Mouse (Mus musculus): Measurements from ENCODE around the gene Pdk4.

Pdk4 gene

DNA sequence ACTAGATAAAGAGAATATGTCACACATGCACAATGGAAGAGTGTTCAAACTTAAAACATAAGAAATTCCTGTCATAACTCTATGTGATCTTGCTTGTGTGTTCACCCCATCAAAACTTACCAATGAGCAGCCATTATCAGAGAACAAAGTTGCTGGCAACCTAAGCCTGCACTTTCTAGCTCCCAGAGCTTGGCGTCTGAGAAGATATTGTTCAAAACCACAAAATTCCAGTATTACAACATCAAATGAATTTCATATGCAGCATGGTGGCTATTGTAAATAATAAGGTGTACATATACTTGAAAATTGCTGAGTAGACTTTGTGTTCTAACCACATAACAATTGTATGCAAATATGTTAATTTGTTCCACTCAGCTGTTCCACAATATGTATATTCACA, 6.7 kb upstream of the Pdk4 start:
- H3K36me3 ChIP-seq (ENCODE audit: insufficient read depth, low read length): no peaks in the 10 kb centered on the region
- peaks cover 17% of the 10 kb centered on the region for H3K9me3 ChIP-seq (ENCODE audit: low read length)
- no peaks in the 10 kb centered on the region for H3K27me3 ChIP-seq (ENCODE audit: insufficient read depth, low read length)
- no peak for TF ChIP-seq POU5F1 (IDR thresholded peaks at IDR 0.05; ENCODE audit: borderline replicate concordance, low read length)
- no peak overlapping the region for H3K4me3 ChIP-seq (replicated peaks; ENCODE audit: low read length)
- no peaks in the 10 kb centered on the region for H3K4me1 ChIP-seq (replicated peaks; ENCODE audit: low read depth, low read length)

DNA sequence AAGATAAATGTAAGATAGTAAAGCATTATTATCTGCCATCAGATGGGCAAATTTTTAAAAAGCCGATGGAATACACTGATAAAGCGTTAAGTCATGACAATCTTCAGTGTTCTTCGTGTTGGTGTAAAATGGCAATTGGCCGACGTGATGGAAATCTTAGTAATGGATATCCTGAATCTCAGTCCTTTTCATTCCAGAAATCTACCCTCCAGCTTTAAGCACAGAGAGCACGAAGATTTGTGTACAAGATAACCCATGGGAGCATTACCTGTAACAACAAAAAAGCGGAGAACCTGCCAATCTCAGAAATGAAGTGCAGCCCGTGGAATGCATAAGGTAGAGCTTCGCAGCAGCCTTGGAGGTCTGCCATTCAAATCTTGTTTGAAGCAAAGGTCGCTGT, 5.4 kb upstream of the Pdk4 start:
- TF ChIP-seq CTCF (conservative IDR thresholded peaks at IDR 0.05; ENCODE audit: low read length) (no peak), POU5F1 (IDR thresholded peaks at IDR 0.05; ENCODE audit: borderline replicate concordance, low read length) (no peak), NANOG (IDR thresholded peaks at IDR 0.05; ENCODE audit: borderline replicate concordance, low read length) (no peak)
- Histone ChIP-seq H3K36me3 (ENCODE audit: insufficient read depth, low read length) (no peaks in the 10 kb centered on the region), H3K4me3 (replicated peaks; ENCODE audit: low read length) (no peak overlapping the region), H3K27me3 (ENCODE audit: insufficient read depth, low read length) (no peaks in the 10 kb centered on the region), H3K9me3 (ENCODE audit: low read length) (peaks cover 17% of the 10 kb centered on the region), H3K4me1 (replicated peaks; ENCODE audit: low read depth, low read length) (peaks cover 10% of the 10 kb centered on the region)

DNA sequence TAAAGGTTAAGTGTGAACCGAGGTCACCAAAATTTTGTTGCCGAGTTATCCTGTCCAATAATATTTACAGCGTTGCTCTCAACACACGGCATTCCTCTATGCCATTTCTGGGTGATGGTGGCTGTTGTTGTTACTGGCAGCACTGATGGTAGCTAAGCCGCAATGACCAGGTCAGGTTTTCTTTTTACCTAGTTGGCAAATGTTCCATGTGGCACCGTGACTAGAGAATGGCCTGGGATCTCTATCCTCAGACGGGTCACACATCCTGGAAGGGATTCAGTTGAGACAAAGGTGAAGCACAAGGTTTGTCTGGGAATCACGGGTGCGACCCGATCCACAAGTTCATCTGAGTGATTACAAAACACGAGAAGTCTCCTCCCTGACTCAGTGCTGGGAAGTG, 2.6 kb upstream of the Pdk4 start:
- H3K4me1 ChIP-seq (replicated peaks; ENCODE audit: low read depth, low read length): peaks cover 27% of the 10 kb centered on the region
- no peaks in the 10 kb centered on the region for H3K27me3 ChIP-seq (ENCODE audit: insufficient read depth, low read length)
- no peaks in the 10 kb centered on the region for H3K36me3 ChIP-seq (ENCODE audit: insufficient read depth, low read length)
- peaks cover 7% of the 10 kb centered on the region for H3K9me3 ChIP-seq (ENCODE audit: low read length)
- TF ChIP-seq NANOG (IDR thresholded peaks at IDR 0.05; ENCODE audit: borderline replicate concordance, low read length) (no peak), CTCF (conservative IDR thresholded peaks at IDR 0.05; ENCODE audit: low read length) (no peak), POU5F1 (IDR thresholded peaks at IDR 0.05; ENCODE audit: borderline replicate concordance, low read length) (no peak)
- no peak overlapping the region for H3K4me3 ChIP-seq (replicated peaks; ENCODE audit: low read length)

DNA sequence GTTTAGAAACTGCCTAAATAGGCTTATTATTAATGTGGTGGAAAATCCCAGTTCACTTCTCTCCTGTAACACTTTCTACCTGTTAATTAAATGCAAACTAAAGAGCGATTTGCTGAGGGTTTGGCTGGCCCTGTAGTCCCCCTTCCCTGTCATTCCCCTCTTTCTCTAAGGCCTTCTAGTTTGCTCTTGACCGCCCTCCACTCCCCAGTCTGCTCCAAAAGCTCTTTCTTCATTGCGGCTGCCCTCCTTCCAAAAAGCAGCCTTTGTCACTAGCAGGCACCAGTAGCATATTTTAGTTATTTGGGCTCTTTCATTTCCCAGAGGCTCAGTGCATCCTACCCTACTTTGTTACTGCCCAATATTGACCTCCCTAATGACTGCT, 736 bp upstream of the Pdk4 start:
- H3K4me3 ChIP-seq (replicated peaks; ENCODE audit: low read length): peak overlapping the region; percentile 45; the same call in 1 of the 2 replicates
- peaks cover 28% of the 10 kb centered on the region for H3K4me1 ChIP-seq (replicated peaks; ENCODE audit: low read depth, low read length)
- no peak for TF ChIP-seq POU5F1 (IDR thresholded peaks at IDR 0.05; ENCODE audit: borderline replicate concordance, low read length)
- no peaks in the 10 kb centered on the region for H3K27me3 ChIP-seq (ENCODE audit: insufficient read depth, low read length)
- H3K36me3 ChIP-seq (ENCODE audit: insufficient read depth, low read length): peaks cover 16% of the 10 kb centered on the region
- H3K9me3 ChIP-seq (ENCODE audit: low read length): peaks cover 7% of the 10 kb centered on the region

DNA sequence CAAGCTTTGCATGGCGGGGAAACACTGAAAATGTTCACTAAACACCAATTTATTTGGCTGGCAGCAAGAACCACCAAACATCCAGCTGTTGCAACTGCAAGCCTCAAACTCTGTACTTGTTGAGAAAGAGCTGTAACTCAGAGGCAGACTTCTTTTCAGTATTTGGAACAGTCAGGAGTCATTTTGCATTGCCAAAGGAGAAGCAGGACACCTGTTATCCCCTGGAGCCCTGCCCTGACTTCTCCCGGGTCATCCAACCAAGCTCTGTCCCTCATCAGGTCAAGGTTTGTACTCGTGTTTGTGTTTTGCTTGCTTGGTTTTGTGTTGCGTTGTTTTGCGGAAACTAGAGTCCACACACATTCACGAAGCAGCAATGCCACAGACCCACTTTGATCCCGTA, 11.1 kb downstream of the Pdk4 start:
- peaks cover 68% of the 10 kb centered on the region for H3K36me3 ChIP-seq (ENCODE audit: insufficient read depth, low read length)
- peaks cover 45% of the 10 kb centered on the region for H3K4me1 ChIP-seq (replicated peaks; ENCODE audit: low read depth, low read length)
- TF ChIP-seq NANOG (IDR thresholded peaks at IDR 0.05; ENCODE audit: borderline replicate concordance, low read length) (no peak), POU5F1 (IDR thresholded peaks at IDR 0.05; ENCODE audit: borderline replicate concordance, low read length) (no peak), CTCF (conservative IDR thresholded peaks at IDR 0.05; ENCODE audit: low read length) (no peak)
- peaks cover 16% of the 10 kb centered on the region for H3K9me3 ChIP-seq (ENCODE audit: low read length)
- H3K4me3 ChIP-seq (replicated peaks; ENCODE audit: low read length): no peak overlapping the region
- H3K27me3 ChIP-seq (ENCODE audit: insufficient read depth, low read length): no peaks in the 10 kb centered on the region

DNA sequence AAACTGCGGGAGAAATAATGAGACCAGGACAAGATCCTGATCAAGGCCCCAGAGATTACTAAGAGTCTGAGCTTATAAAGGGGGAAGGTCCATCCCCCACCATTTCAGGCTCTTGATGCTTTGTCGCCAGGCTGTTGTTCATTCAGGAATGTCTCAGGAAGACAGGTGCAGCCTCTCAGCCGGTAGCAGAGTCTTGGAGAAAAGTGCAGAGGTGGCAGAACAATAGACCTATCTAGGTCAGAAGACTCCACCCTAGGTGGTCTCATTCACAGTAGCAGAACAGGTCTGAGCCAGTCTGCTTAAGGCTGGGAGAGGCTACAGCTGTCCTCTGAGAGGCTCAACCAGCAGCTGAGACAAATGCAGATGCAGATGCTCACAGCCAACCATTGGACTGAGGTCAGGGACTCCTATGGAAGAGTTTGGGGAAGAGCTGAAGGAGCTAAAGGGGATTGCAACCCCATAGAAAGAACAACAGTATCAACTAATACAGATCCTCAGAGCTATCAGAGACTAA, 13.8 kb downstream of the Pdk4 start:
- Histone ChIP-seq H3K27me3 (ENCODE audit: insufficient read depth, low read length) (no peaks in the 10 kb centered on the region), H3K9me3 (ENCODE audit: low read length) (peaks cover 22% of the 10 kb centered on the region), H3K4me3 (replicated peaks; ENCODE audit: low read length) (0 out of 2 replicates have a peak overlapping the region, but pooled peaks have one; percentile 0), H3K4me1 (replicated peaks; ENCODE audit: low read depth, low read length) (peaks cover 45% of the 10 kb centered on the region), H3K36me3 (ENCODE audit: insufficient read depth, low read length) (peaks cover 44% of the 10 kb centered on the region)
- TF ChIP-seq NANOG (IDR thresholded peaks at IDR 0.05; ENCODE audit: borderline replicate concordance, low read length): peak; percentile 72; the same call in 1 of the 2 replicates
- no peak for TF ChIP-seq POU5F1 (IDR thresholded peaks at IDR 0.05; ENCODE audit: borderline replicate concordance, low read length)
- no peak for TF ChIP-seq CTCF (conservative IDR thresholded peaks at IDR 0.05; ENCODE audit: low read length)

DNA sequence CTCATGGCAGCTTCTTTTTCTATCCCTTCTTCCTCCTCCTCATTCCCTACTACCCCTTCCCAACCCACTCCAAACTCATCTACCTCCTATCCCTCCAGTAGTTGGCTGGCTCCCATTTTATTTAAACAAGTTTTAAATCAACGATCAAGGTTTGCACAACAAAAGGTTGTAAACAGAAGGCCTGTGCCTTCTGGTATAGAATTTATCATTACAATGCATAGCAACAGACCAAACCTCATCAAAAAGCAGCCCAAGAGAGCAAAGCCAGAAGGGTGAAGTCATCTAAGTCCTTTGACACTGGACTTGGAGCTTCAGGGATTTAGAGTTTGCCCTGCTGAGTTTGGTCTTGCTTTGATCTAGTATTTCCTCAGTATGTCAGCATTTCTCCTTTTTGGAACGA, 15.0 kb downstream of the Pdk4 start:
- peaks cover 26% of the 10 kb centered on the region for H3K9me3 ChIP-seq (ENCODE audit: low read length)
- H3K27me3 ChIP-seq (ENCODE audit: insufficient read depth, low read length): no peaks in the 10 kb centered on the region
- H3K36me3 ChIP-seq (ENCODE audit: insufficient read depth, low read length): peaks cover 32% of the 10 kb centered on the region
- no peak for TF ChIP-seq POU5F1 (IDR thresholded peaks at IDR 0.05; ENCODE audit: borderline replicate concordance, low read length)
- no peak for TF ChIP-seq NANOG (IDR thresholded peaks at IDR 0.05; ENCODE audit: borderline replicate concordance, low read length)
- TF ChIP-seq CTCF (conservative IDR thresholded peaks at IDR 0.05; ENCODE audit: low read length): no peak
- H3K4me3 ChIP-seq (replicated peaks; ENCODE audit: low read length): no peak overlapping the region
- peaks cover 39% of the 10 kb centered on the region for H3K4me1 ChIP-seq (replicated peaks; ENCODE audit: low read depth, low read length)

DNA sequence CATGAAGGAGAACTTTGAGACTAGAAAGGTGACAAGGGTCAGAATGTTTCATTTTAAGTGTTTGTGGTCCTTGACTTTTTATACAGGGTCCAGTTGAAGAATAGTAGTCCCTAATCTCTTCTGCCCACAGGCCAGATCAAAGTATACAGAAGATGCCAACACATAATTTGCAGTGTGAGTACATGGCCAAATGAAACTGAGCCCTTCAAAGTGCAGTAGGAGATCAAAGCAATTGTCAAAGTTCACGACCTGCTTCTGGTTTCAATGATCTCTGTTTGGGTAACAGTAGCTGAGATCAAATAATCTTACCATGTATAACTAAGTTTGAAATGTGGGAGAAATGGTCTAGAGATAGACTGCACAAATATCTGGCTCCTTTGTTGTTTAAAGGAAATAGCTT, 22.1 kb downstream of the Pdk4 start:
- Histone ChIP-seq H3K36me3 (ENCODE audit: insufficient read depth, low read length) (peaks cover 5% of the 10 kb centered on the region; the same call in 1 of the 2 replicates), H3K4me3 (replicated peaks; ENCODE audit: low read length) (no peak overlapping the region), H3K27me3 (ENCODE audit: insufficient read depth, low read length) (no peaks in the 10 kb centered on the region), H3K9me3 (ENCODE audit: low read length) (peaks cover 37% of the 10 kb centered on the region), H3K4me1 (replicated peaks; ENCODE audit: low read depth, low read length) (no peaks in the 10 kb centered on the region)
- TF ChIP-seq POU5F1 (IDR thresholded peaks at IDR 0.05; ENCODE audit: borderline replicate concordance, low read length) (no peak), CTCF (conservative IDR thresholded peaks at IDR 0.05; ENCODE audit: low read length) (no peak), NANOG (IDR thresholded peaks at IDR 0.05; ENCODE audit: borderline replicate concordance, low read length) (no peak)

DNA sequence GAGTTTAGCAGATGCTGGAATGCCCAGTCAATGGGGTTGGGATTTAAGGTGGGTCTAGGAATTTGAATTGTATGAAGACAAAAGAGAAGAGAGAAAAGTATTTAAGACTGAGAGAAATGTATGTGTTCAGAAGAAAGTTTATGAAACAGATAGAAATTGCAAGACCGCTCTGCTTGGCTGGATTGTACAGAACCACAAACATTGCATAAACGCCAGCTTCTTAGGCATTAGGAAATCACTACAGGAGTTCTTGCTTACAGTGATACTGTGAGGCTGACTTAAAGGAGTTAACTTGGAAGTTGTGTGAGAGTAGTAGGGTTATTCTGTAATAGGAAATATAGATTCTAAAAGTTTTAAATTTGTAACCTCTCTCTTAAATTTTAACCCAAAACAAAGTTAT, 23.4 kb downstream of the Pdk4 start:
- Histone ChIP-seq H3K36me3 (ENCODE audit: insufficient read depth, low read length) (peaks cover 5% of the 10 kb centered on the region; the same call in 1 of the 2 replicates), H3K4me1 (replicated peaks; ENCODE audit: low read depth, low read length) (no peaks in the 10 kb centered on the region), H3K9me3 (ENCODE audit: low read length) (peaks cover 51% of the 10 kb centered on the region), H3K4me3 (replicated peaks; ENCODE audit: low read length) (no peak overlapping the region), H3K27me3 (ENCODE audit: insufficient read depth, low read length) (no peaks in the 10 kb centered on the region)
- TF ChIP-seq CTCF (conservative IDR thresholded peaks at IDR 0.05; ENCODE audit: low read length) (no peak), NANOG (IDR thresholded peaks at IDR 0.05; ENCODE audit: borderline replicate concordance, low read length) (no peak), POU5F1 (IDR thresholded peaks at IDR 0.05; ENCODE audit: borderline replicate concordance, low read length) (no peak)
